Mouse (Mus musculus) limb, embryonic 14.5 days (tissue): ENCODE data around the gene Hira. TPM values are rescaled to one million over a fixed set of nuclear protein-coding genes. Genes with fewer than 3 reads are reported as not detected.

Source experiments
- ATAC-seq: fragments of 200-750 bp; cut with Nextera tagmentation; 2 replicates; pipeline ENCODE4 v1.8.0; 2017; ENCODE audit warnings: low read depth, moderate number of reproducible peaks, moderate TSS enrichment; ENCODE audit not compliant: low FRiP score
- DNase-seq: peaks from one replicate; pipeline ENCODE4 v3.0.0-alpha.2; 2015; ENCODE audit warnings: low spot score
- H3K27ac ChIP-seq: fragments of 300-500 bp; sonication (generic); replicated peaks from 2 replicates; pipeline ENCODE4 v1.5.1; 2014; ENCODE audit warnings: low read depth, mild to moderate bottlenecking, low read length, moderate library complexity, mixed read lengths
- H3K27me3 ChIP-seq: fragments of 300-500 bp; sonication (generic); 2 replicates; pipeline ENCODE4 v1.6.1; 2014; ENCODE audit warnings: low read length, mixed read lengths; ENCODE audit not compliant: control insufficient read depth, insufficient read depth
- H3K36me3 ChIP-seq: fragments of 300-500 bp; sonication (generic); 2 replicates; pipeline ENCODE4 v1.6.1; 2014; ENCODE audit warnings: mild to moderate bottlenecking, low read length, moderate library complexity, mixed read lengths; ENCODE audit not compliant: control insufficient read depth, insufficient read depth
- H3K4me1 ChIP-seq: fragments of 300-500 bp; sonication (generic); 2 replicates; pipeline ENCODE4 v1.6.1; 2014; ENCODE audit warnings: antibody characterized with exemption, low read length, mixed read lengths; ENCODE audit not compliant: control insufficient read depth, insufficient read depth
- H3K4me2 ChIP-seq: fragments of 300-500 bp; sonication (generic); replicated peaks from 2 replicates; pipeline ENCODE4 v1.6.1; 2014; ENCODE audit warnings: low read depth, mild to moderate bottlenecking, low read length, moderate library complexity; ENCODE audit not compliant: severe bottlenecking
- H3K4me3 ChIP-seq: fragments of 300-500 bp; sonication (generic); replicated peaks from 2 replicates; pipeline ENCODE4 v1.5.1; 2014; ENCODE audit warnings: low read length
- H3K9ac ChIP-seq: fragments of 300-500 bp; sonication (generic); 2 replicates; pipeline ENCODE4 v1.6.1; 2014; ENCODE audit warnings: mild to moderate bottlenecking, low read depth, low read length, moderate library complexity; ENCODE audit not compliant: severe bottlenecking
- H3K9me3 ChIP-seq: fragments of 300-500 bp; sonication (generic); 2 replicates; pipeline ENCODE4 v1.6.1; 2016; ENCODE audit warnings: low read length; ENCODE audit not compliant: control insufficient read depth
- POLR2A ChIP-seq: fragments of 200-500 bp; IDR thresholded peaks from 2 replicates; pipeline ENCODE4 v1.8.0; 2012; ENCODE audit warnings: inconsistent platforms, mild to moderate bottlenecking, moderate library complexity, borderline replicate concordance; ENCODE audit not compliant: insufficient read depth, insufficient read length; ENCODE audit errors: extremely low read depth
- WGBS: fragments of 180-500 bp; shearing (Covaris S2); extraction: QIAGEN DNeasy Blood & Tissue Kit; methylation state at CpG from one replicate; pipeline ENCODE4 v1.1.7; 2014; 5-methylcytosine and 5-hydroxymethylcytosine counted together
- polyA plus RNA-seq, 2 experiments: library from polyadenylated mRNA; depleted of rRNA in 1 of 2; stranded (reverse) in 1 of 2; unstranded in 1 of 2; fragments of >200 nt; fragmentation: Nextera tagmentation in 1 of 2; extraction: Ambion mirVana in 1 of 2; gene quantifications; 2 replicates each; pipeline versions ENCODE4 v1.2.1 to v1.2.3; 2012 to 2014

Gene Hira
- polyA plus RNA-seq (2012; rRNA removed) (64.0 and 71.5 TPM in 2 replicates), polyA plus RNA-seq (2014; fragmentation: Nextera tagmentation; extraction: Ambion mirVana) (14.1 and 14.3 TPM in 2 replicates)

DNA sequence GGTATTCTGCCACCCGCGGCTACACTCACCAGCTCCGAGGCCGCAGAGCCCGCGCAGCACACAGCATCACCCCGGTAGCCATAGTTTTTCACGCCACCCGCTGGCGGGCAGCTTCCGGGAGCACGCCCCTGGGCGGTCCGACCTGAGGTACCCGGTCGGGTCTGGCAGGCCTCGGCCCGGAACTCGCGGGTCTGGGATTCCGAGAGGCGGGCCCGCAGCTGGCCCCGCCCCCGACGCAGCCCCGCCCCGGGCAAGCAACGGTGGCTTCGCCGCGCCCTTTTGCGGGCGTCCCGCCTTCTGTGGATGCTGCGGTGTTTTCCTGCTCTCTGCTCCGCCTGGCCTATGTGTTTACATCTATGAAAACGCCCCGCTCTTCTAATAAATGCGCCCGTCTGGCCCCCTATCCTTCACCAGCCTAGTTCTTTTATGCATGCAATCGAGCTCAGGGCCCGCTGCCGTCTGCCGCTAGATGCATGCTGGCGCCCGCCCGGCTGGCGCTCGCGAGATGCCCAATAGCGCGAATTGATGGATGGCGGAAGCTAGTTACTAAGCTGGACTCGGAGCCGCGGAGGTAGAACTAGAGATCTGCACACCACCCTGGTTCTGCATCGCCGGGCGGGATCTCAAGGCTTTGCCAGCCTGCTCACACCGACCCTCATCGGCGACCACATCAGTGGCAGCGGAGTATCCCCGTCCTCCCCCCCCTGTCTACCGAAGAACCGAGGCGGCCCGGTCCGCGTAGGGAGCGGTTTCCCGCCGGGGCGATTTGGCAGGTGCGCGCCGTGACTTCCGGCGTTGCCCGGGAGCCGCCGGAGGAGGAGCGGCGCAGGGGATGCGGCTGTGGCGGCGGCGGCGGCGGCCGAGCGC lies at the start of gene Hira, which contains the start of gene Mrpl40:
Gene Hira (plus strand): TSS at position 596 of the 867 bp plus-strand sequence.
Gene Mrpl40 (minus strand): TSS at position 421 of the 867 bp plus-strand sequence.
- Histone ChIP-seq H3K4me3 (peak within 1 kb of the TSS; percentile 87), H3K36me3 (peaks cover 29% of the 10 kb centered on the region), H3K4me2 (peak within 1 kb of the TSS; percentile 82), H3K4me1 (no peaks in the 10 kb centered on the region; the same call in 1 of the 2 replicates), H3K27me3 (no peaks in the 10 kb centered on the region), H3K9ac (peak within 1 kb of the TSS; percentile 88), H3K27ac (peak within 1 kb of the TSS; percentile 92), H3K9me3 (no peaks in the 10 kb centered on the region)
- TF ChIP-seq POLR2A: peak; percentile 47; the same call in 1 of the 2 replicates
- under 1% methylated on average over 82 of the region's 93 CpGs for WGBS
- ATAC-seq: peak; percentile 94
- DNase-seq: peak; percentile 91

DNA sequence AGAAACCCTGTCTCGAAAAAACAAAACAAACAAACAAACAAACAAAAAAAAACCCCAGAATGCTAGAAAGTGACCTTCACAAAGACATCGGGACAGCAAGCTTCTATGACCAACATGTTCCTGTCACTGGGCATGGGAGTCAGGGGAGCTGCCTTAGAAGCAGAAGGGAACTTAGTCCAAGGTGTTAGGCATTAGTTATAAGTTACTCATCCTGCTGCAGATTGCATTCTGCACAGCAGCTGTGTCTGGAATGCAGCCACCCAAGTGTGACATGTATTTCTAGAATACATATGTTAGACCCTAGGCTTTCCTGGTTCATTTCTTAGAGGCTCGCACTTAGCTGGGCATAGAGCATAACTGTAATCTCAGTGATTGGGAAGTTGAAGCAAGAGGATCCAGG lies 48.2 kb upstream of the Hira start:
- Histone ChIP-seq H3K27me3 (no peaks in the 10 kb centered on the region), H3K4me1 (no peaks in the 10 kb centered on the region), H3K4me3 (no peak overlapping the region), H3K27ac (no peak overlapping the region), H3K9ac (no peak overlapping the region), H3K4me2 (no peak overlapping the region), H3K36me3 (peaks cover 89% of the 10 kb centered on the region), H3K9me3 (no peaks in the 10 kb centered on the region)
- DNase-seq (no peak), ATAC-seq (no peak)
- WGBS: 92% methylated on average over 3 of the region's 3 CpGs
- TF ChIP-seq POLR2A: no peak

DNA sequence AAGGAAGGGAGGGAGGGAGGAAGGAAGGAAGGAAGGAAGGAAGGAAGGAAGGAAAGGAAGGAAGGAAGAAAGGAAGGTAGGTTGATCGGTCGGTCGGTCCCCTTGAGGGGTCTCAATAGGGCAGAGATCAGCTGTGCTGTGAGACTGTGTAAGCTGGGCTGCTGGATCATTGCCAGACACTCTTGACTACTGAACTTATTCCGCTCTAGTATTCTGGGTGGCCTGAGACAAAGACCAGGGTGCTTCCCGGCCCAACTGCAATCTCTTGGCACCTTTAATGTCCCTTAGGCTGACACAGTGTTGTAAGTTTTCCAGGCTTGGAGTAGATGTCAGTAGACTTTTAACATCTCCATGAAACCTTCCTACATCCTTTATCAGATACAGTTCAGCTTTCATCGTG lies 47.7 kb upstream of the Hira start:
- TF ChIP-seq POLR2A: no peak
- Histone ChIP-seq H3K9me3 (no peaks in the 10 kb centered on the region), H3K4me1 (no peaks in the 10 kb centered on the region), H3K9ac (no peak overlapping the region), H3K4me3 (no peak overlapping the region), H3K27me3 (no peaks in the 10 kb centered on the region), H3K27ac (no peak overlapping the region), H3K4me2 (no peak overlapping the region), H3K36me3 (peaks cover 89% of the 10 kb centered on the region)
- 95% methylated on average over 6 of the region's 6 CpGs for WGBS
- no peak for DNase-seq
- no peak for ATAC-seq

DNA sequence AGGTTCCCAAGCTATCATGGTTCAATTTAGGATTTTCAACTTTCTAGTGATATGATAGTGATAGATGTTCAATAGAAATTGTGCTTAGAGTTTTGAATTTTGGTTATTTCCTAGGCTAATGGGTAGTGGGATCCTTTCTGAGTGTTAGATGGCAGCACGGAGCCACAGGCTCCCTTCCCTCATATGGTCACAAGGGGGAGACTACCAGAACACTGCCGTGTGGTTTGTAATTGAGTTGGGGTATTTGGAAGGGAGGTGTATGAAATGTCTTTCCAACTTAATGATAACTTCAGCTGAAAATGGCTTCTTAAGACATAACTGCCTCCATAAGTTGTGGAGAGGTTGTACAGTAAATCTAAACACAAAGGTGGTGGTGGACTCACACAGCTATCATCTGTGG lies 43.4 kb upstream of the Hira start:
- H3K9ac ChIP-seq: no peak overlapping the region
- no peaks in the 10 kb centered on the region for H3K9me3 ChIP-seq
- ATAC-seq (no peak), DNase-seq (no peak)
- H3K27ac ChIP-seq: no peak overlapping the region
- H3K4me2 ChIP-seq: no peak overlapping the region
- H3K36me3 ChIP-seq: peaks cover 55% of the 10 kb centered on the region
- no peak overlapping the region for H3K4me3 ChIP-seq
- no peak for TF ChIP-seq POLR2A
- H3K4me1 ChIP-seq: 0 out of 2 replicates have a peak, but pooled peaks cover 2% of the 10 kb centered on the region
- no peaks in the 10 kb centered on the region for H3K27me3 ChIP-seq
- WGBS: 84% methylated on average over 2 of the region's 2 CpGs

DNA sequence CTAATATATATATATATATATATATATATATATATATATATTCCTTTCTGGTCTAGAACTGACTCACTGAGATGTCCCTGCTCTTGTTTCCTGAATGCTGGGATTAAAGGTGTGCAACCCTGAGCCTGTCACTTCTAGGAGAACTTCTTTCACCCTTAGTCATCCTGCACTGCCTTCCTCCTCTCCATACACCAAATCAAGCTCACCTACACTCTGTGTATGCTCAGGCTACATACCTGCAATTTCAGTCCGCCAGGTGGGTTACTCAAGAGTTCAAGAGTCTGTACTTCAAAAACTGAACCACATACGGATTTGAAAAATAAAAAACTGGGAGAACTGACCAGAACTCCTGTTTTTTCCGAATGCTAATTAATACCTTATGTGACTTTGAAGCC lies 40.8 kb upstream of the Hira start:
- H3K4me2 ChIP-seq: peak overlapping the region; percentile 54
- H3K9me3 ChIP-seq: no peaks in the 10 kb centered on the region
- ATAC-seq (peak; percentile 21), DNase-seq (no peak)
- peaks cover 31% of the 10 kb centered on the region for H3K36me3 ChIP-seq
- peak overlapping the region; percentile 80 for H3K9ac ChIP-seq
- peak overlapping the region; percentile 74 for H3K4me3 ChIP-seq
- whole genome bisulfite sequencing: 28% methylated on average over 3 of the region's 3 CpGs
- no peak overlapping the region for H3K27ac ChIP-seq
- no peak for TF ChIP-seq POLR2A
- 0 out of 2 replicates have a peak, but pooled peaks cover 2% of the 10 kb centered on the region for H3K4me1 ChIP-seq
- no peaks in the 10 kb centered on the region for H3K27me3 ChIP-seq
